Mouse (Mus musculus): ENCODE data around the gene Senp3.
"Not testable (repeated sequence)": the region's sequence is repeated elsewhere in the genome, so short reads cannot be mapped to it uniquely, and the experiment has no call there.

Gene Senp3

DNA sequence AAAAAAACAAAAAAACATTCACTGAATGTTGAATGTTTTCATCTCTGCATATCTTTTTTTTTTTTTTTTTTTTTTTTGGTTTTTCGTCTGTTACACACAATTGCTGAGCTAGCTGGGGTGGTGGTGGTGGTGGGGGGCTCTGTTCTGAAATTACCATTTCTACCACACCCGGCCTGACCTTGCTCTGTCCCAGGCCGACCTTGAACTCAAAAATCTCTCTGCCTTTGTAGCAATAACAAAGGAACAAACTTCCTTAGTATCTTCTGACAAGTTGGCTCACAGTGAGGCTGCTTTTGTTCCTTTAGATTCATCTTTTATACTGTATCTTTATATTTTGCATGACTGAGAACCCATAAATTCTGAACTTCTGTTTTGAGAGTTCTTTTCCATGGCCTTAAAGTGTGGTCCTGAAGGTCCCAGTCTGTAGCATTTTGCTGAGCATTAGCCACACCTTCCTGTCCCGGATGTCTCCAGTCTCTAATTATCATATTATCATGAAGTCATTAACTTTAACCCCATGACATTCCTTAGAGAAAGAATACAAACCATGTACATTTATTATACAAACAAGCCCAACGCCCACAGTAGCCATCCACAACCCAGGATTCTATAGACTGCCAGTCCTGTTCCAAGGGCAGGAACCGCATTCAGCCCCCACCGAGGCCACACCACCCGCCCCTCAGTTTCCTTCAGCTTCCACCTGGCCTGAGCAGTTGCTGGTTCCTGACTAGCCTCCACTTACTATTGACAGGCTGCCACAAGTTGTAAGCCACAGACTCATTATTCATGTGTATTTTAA is 22.1 kb upstream of the Senp3 start:
- DNase-seq: no peak

GRCm38 (mm10) chr11:69703381-69703780 is 21.5 kb upstream of the Senp3 start:
- DNase-seq: not testable (repeated sequence)

- not testable (repeated sequence) for DNase-seq
Observed at GRCm38 (mm10) chr11:69702886-69703285, 21.0 kb upstream of the Senp3 start.

DNA sequence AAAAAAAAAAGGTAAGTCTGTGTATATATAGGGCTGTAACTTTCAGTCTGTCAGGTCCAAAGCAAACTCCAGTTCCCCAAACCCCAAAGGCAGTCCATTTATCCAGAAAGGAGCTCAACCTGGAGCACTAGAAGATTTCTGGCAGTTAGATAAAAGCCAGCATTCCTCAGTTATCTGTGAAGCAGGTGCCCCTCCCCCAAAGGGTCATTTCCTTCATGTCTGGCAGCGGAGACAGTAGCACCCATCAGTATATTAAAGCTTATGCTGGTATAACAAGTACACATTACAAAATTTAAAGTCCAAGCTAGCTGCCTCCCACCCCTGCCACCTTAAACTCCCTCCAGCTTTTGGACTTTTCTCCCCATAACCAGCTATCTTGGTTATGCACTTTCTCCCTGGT is 17.7 kb upstream of the Senp3 start:
- no peak for DNase-seq

GRCm38 (mm10) chr11:69698574-69698973 is 16.7 kb upstream of the Senp3 start:
- DNase-seq: no peak

DNA sequence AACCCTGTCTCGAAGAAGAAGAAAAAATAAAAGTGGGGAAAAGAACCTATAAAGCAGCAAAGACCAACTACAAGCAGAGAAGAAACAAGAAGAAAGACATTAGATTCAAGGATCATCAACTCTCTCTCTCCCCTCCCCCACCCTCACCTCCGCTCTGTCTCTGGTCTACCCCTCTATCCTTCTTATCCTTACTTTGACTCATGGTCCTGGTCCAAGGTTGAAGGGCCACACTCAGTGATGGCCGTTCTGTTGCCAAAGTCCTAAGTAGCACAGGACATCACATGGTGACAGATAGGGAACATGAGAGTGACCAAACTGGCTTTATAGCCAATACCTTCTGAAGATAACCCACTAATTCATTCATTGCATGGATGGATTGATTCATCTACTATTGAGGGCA is 15.5 kb upstream of the Senp3 start:
- no peak for DNase-seq

GRCm38 (mm10) chr11:69695361-69696181 is 13.7 kb upstream of the Senp3 start, which contains the start of the genes Tnfsf12 and Tnfsfm13:
TSS of gene Tnfsf12 (minus strand) at chr11:69695849.
TSS of gene Tnfsfm13 (minus strand) at chr11:69696098.
- DNase-seq: peak; percentile 55

GRCm38 (mm10) chr11:69695046-69695360 is 13.1 kb upstream of the Senp3 start:
- no peak for DNase-seq

- no peak for DNase-seq
Observed at GRCm38 (mm10) chr11:69693421-69693965, 11.6 kb upstream of the Senp3 start.

GRCm38 (mm10) chr11:69692863-69693262 is 11.0 kb upstream of the Senp3 start:
- DNase-seq: no peak

- no peak for DNase-seq
Observed at GRCm38 (mm10) chr11:69692196-69692811, 10.4 kb upstream of the Senp3 start.

- no peak for DNase-seq
Observed at GRCm38 (mm10) chr11:69689891-69690290, 8.0 kb upstream of the Senp3 start.

DNA sequence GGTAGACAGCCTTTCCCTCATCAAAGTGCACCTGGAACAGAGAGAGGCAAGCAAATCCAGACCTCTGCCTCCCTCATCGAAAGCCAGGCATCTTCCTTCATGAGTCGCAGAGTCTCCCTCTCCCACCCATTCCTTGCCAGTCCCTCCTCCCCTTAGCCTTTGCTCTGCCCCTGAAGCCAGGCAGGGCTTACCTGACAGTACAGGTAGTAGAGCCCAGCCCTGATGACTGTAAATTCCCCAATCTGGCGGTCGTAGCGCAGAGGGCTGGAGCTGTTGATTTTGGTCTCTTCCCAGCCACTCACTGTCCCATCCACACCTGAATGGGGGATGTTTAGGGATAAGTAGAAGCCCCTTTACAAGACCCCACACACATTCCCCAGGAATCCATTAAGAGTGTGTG is 5.2 kb upstream of the Senp3 start:
- no peak for DNase-seq

DNA sequence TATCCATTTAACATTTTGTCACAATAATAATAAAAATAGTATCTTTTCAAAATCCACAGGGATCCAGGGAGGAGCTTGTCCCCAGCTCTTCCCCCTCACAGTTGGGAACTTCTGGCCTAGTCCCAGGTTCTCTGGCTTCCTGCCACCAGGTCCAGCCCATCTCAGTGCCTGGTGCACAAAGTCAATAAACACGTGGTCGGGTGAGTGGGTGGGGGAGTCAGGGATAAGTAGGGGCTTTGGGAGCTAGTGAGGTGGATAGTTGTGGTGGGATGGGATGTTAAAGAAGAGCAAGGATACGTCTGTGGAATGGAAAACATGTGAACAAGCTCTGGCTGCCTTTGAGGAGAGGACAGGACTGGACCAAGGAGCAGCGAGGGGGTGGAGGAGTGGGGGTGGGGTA is 4.5 kb upstream of the Senp3 start:
- DNase-seq: no peak

DNA sequence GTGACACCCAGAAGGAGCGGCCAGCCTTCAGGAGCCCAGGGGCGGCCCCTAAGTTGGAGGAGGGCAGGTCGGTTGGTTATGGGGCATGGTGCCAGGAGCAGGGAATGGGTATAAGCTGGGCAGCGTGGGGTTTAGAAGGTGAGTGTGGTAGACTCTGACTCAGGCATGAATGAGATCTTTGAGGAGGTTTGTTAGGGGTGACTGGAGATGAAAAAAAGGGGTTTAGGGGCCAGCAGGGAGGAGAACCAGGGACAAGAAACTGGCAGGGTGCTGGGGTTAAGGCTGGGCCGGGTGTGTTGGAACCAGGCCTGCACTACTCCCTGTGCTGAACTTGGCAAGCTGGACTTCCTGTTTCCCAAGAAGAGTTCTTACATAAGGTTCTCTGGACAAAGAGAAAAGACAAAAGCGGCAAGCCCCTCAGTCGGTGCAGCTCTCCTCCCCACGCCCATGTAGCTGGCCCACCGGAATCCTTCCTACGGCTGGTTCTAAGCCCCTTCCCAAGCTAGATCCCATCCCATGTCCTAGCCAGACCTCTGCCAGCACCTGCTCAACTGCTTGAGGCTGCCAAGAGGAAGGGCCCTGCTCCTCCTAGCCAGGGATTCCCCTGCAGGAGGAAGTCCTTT is 3.8 kb upstream of the Senp3 start, which contains the start of gene Tnfsf13:
TSS of gene Tnfsf13 (minus strand) at position 259 of the 623 bp plus-strand sequence.
- peak; percentile 52 for DNase-seq

- no peak for DNase-seq
Observed at GRCm38 (mm10) chr11:69684936-69685335, 3.1 kb upstream of the Senp3 start.

DNA sequence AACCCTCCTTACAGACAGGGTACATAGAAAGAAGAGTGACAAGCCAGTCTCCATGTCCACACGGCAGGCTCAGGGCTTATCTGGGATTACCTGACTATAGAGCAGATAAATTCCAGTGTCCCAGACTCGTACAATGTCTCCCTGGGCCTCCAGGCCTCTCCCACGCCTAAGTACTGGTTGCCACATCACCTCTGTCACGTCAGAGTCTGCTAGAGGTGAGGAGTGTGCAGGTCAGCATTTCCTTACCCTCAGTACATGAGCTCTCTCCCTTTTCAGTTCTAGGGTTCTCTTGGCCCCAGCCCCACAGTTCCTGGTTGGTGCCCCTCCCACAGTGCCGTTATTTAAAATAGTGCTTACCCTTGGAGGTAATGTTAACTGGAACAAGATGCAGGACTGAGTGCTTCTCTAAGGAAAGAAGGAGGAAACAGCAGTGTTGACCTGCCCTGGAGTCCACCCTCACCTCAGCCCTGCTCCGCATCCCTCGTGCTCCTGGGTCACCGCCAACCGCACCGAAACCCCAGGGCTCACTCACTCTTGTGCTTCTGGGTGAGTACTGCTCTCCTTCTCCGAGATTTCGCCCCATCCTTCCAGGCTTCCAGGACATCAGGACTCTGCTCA is 2.4 kb upstream of the Senp3 start:
- DNase-seq: no peak

GRCm38 (mm10) chr11:69683576-69683975 is 1.7 kb upstream of the Senp3 start:
- DNase-seq: no peak

DNA sequence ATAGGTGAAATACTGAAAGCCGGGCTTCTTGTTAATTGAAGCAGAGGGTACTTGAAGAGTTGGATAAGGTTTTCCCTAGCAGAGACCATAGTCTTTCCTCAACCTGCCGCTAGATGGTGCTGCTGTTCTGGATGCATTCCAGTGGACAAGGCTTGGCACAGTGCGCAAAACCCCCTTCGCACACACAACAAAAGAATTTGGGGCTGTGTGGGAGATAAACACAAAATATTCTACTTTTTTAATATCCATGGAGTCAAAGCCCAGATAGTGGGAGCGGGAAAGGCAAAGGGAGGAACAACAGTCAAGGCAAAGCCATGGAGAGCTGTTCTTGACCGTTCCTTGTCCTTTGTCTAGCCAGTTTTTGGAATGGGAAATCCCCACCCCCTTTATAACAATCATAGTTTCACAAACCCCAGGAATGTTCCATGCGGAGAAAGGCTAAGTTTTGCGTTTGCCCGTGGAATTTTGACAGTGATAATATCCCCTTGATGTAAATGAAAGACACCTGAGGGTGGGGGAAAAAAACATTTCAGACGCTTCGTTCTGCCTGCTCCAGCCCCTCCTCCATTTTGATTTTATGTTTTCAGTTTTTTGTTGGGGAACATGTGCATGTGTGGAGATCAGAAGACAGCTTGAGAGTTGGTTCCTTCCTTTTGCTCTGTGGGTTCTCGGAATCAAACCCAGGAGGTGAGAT is 1.1 kb upstream of the Senp3 start:
- peak; percentile 86 for DNase-seq

GRCm38 (mm10) chr11:69682209-69682839 is 440 bp upstream of the Senp3 start:
- no peak for DNase-seq
